Comparison of ENCODE assay signal across 14 mouse cellular contexts in the genomic region with DNA sequence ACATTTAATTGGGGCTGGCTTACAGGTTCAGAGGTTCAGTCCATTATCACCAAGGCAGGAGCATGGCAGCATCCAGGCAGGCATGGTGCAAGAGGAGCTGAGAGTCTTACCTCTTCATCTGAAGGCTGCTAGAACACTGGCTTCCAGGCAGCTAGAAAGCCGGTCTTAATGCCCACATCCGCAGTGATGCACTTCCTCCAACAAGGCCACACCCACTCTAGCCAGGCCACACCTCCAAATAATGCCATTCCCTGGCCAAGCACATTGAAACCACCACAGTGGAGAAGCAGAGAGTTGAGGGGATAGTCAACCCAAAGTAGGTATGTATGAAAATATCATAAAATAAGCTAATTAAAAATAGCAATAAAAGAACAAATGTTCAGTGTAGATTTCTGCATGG. TPM values are rescaled to one million over a fixed set of nuclear protein-coding genes. Genes with fewer than 3 reads are reported as not detected.
DNase-seq lines count a peak whose midpoint lies in the region; ATAC-seq lines count a peak whose summit lies in the region.
"Had no signal": no experiment of that assay in that cellular context is flagged by ENCODE, and none has a peak within 500 bp of the region (broad histone marks: within the 10 kb centered on the region; RNA-seq: fewer than 3 reads in every experiment).

No protein-coding gene starts in this region.

- peak; percentile 26 for DNase-seq in 3134 (ENCODE audit: extremely low read depth, insufficient read length, low spot score)
- peak; percentile 64 to 65 for DNase-seq in B cell, adult 2 months
- DNase-seq in frontal cortex, adult 2 months (ENCODE audit: extremely low spot score in 1 of 2, low spot score in 1 of 2): no peak
- DNase-seq in c-Kit-positive CD71-positive TER-119-positive erythroid progenitor cells, embryonic 14.5 days (ENCODE audit: low spot score): no peak
- DNase-seq in kidney, postnatal 4 days: no peak
- DNase-seq: cerebellum, adult 8-10 months; liver, embryonic 13.5 days; right cerebral cortex, postnatal 14 days; thymus, postnatal 14 days had no signal

- peak; percentile 50 for ATAC-seq in common myeloid progenitor, adult 5-6 weeks (replicated peaks; ENCODE audit: low read depth, poor library complexity, severe bottlenecking)
- ATAC-seq in megakaryocyte, adult 5-6 weeks (ENCODE audit: poor library complexity, severe bottlenecking): peak; percentile 56

RNA-seq across cellular contexts. Expression of gene Fcor, which starts 1.8 kb away (rescaled TPM):
- 0.87 and 1.4 TPM in 2 replicates for total RNA-seq in common myeloid progenitor, adult 5-6 weeks (2017)
- 14.4 and 15.0 TPM in 2 replicates for total RNA-seq in megakaryocyte, adult 5-6 weeks (2015)
- 6.3 and 22.9 TPM in 2 replicates for total RNA-seq in megakaryocyte, adult 5-6 weeks (2017)
- 17.4 and 17.6 TPM in 2 replicates for polyA plus RNA-seq in frontal cortex, adult 2 months (2012; rRNA removed)

RNA-seq across cellular contexts. Expression of gene Mcemp1, which starts 4.8 kb away (rescaled TPM):
- total RNA-seq in common myeloid progenitor, adult 5-6 weeks (2017): 0.27 and 0.68 TPM in 2 replicates
- total RNA-seq in megakaryocyte, adult 5-6 weeks (2015): 240 and 256 TPM in 2 replicates
- 223 and 233 TPM in 2 replicates for total RNA-seq in megakaryocyte, adult 5-6 weeks (2017)
- 0.23 and 0.24 TPM in 2 replicates for polyA plus RNA-seq in frontal cortex, adult 2 months (2012; rRNA removed)
- polyA plus RNA-seq: myocyte had no signal

RNA-seq across cellular contexts. Expression of gene Trappc5, which starts 5.7 kb away (rescaled TPM):
- total RNA-seq in common myeloid progenitor, adult 5-6 weeks (2017): 34.9 and 42.9 TPM in 2 replicates
- 19.8 and 24.6 TPM in 2 replicates for total RNA-seq in megakaryocyte, adult 5-6 weeks (2015)
- 38.7 and 40.6 TPM in 2 replicates for total RNA-seq in megakaryocyte, adult 5-6 weeks (2017)
- polyA plus RNA-seq in frontal cortex, adult 2 months (2012; rRNA removed): 36.2 and 37.3 TPM in 2 replicates

RNA-seq across cellular contexts. Expression of gene Retn, which starts 14.8 kb away (rescaled TPM):
- total RNA-seq in common myeloid progenitor, adult 5-6 weeks (2017): not detected in 2 replicates
- 0.22 TPM in 1 of 2 replicates, not detected in the other for total RNA-seq in megakaryocyte, adult 5-6 weeks (2015)
- total RNA-seq in megakaryocyte, adult 5-6 weeks (2017): 0.45 and 0.59 TPM in 2 replicates
- 3.1 and 3.7 TPM in 2 replicates for polyA plus RNA-seq in frontal cortex, adult 2 months (2012; rRNA removed)
- polyA plus RNA-seq: heart, embryonic 16.5 days; myocyte had no signal

RNA-seq across cellular contexts. Expression of gene Fcer2a, which starts 23.6 kb away (rescaled TPM):
- total RNA-seq in common myeloid progenitor, adult 5-6 weeks (2017): not detected in 2 replicates
- total RNA-seq in megakaryocyte, adult 5-6 weeks (2015): 0.13 and 0.41 TPM in 2 replicates
- 0.33 TPM in 1 of 2 replicates, not detected in the other for total RNA-seq in megakaryocyte, adult 5-6 weeks (2017)
- polyA plus RNA-seq in frontal cortex, adult 2 months (2012; rRNA removed): 0.10 TPM in 1 of 2 replicates, not detected in the other
- total RNA-seq: left cerebral cortex, postnatal 10 days had no signal
- polyA plus RNA-seq: liver, embryonic 13.5 days had no signal

Comparison
In these comparisons a context has a peak if more than half of its experiments do, and no peak if none do; other contexts are left out.
1. DNase-seq: peak in 3134 (single experiment) and B cell, adult 2 months (2 of 2); none in frontal cortex, adult 2 months (0 of 2), c-Kit-positive CD71-positive TER-119-positive erythroid progenitor cells, embryonic 14.5 days (single experiment) and kidney, postnatal 4 days (0 of 2).
2. RNA of gene Mcemp1, which starts 4.8 kb away (total RNA-seq): 223 to 256 TPM in megakaryocyte, adult 5-6 weeks; 0.27 to 0.68 TPM in common myeloid progenitor, adult 5-6 weeks; every median in the first group is over 100 times any median in the second.